Mouse (Mus musculus) heart, embryonic 13.5 days (tissue): ENCODE results near the gene Prex1. TPM values are rescaled to one million over a fixed set of nuclear protein-coding genes. Genes with fewer than 3 reads are reported as not detected.
A peak's percentile ranks its signal among the peaks of the same experiment; 100 is the strongest.

Experiments
- ATAC-seq: fragments of 200-750 bp; cut with Nextera tagmentation; 2 replicates; pipeline ENCODE4 v1.8.0; 2017; ENCODE audit warnings: moderate TSS enrichment; ENCODE audit not compliant: insufficient number of reproducible peaks, low FRiP score, low TSS enrichment; ENCODE audit errors: extremely low read depth
- H3K27ac ChIP-seq: fragments of 300-500 bp; sonication (generic); replicated peaks from 2 replicates; pipeline ENCODE4 v1.5.1; 2015; ENCODE audit warnings: moderate library complexity, mild to moderate bottlenecking, inconsistent platforms
- H3K27me3 ChIP-seq: fragments of 300-500 bp; sonication (generic); replicated peaks from 2 replicates; pipeline ENCODE4 v1.6.1; 2015; ENCODE audit warnings: mild to moderate bottlenecking, inconsistent platforms
- H3K36me3 ChIP-seq: fragments of 300-500 bp; sonication (generic); 2 replicates; pipeline ENCODE4 v1.6.1; 2015; ENCODE audit warnings: mild to moderate bottlenecking, inconsistent platforms
- H3K4me1 ChIP-seq: fragments of 300-500 bp; sonication (generic); 2 replicates; pipeline ENCODE4 v1.6.1; 2015; ENCODE audit warnings: inconsistent platforms
- H3K4me2 ChIP-seq: fragments of 300-500 bp; sonication (generic); 2 replicates; pipeline ENCODE4 v1.6.1; 2015; ENCODE audit warnings: inconsistent platforms, mild to moderate bottlenecking, moderate library complexity
- H3K4me3 ChIP-seq: fragments of 300-500 bp; sonication (generic); 2 replicates; pipeline ENCODE4 v1.5.1; 2015; ENCODE audit warnings: moderate library complexity, mild to moderate bottlenecking, inconsistent platforms
- H3K9ac ChIP-seq: fragments of 300-500 bp; sonication (generic); 2 replicates; pipeline ENCODE4 v1.6.1; 2015; ENCODE audit warnings: inconsistent platforms, mild to moderate bottlenecking, moderate library complexity
- H3K9me3 ChIP-seq: fragments of 300-500 bp; sonication (generic); 2 replicates; pipeline ENCODE4 v1.6.1; 2016; ENCODE audit warnings: inconsistent platforms
- WGBS: fragments of 180-500 bp; shearing (Covaris S2); methylation state at CpG from one replicate; pipeline ENCODE4 v1.1.7; 2015; ENCODE audit warnings: mixed read lengths; 5-methylcytosine and 5-hydroxymethylcytosine counted together
- polyA plus RNA-seq: library from polyadenylated mRNA; unstranded; fragments of >200 nt; fragmentation: Nextera tagmentation; extraction: Ambion mirVana; gene quantifications from 2 replicates; pipeline ENCODE4 v1.2.1, GENCODE M21; 2015

Gene Prex1
- polyA plus RNA-seq, 1 experiment from 2014 or later: 8.7 TPM

- Histone ChIP-seq H3K9me3 (no peaks in the 10 kb centered on the region), H3K36me3 (peaks cover 12% of the 10 kb centered on the region), H3K27me3 (no peaks in the 10 kb centered on the region), H3K27ac (no peak overlapping the region), H3K4me3 (no peak overlapping the region), H3K4me2 (no peak overlapping the region), H3K9ac (no peak overlapping the region), H3K4me1 (peaks cover 40% of the 10 kb centered on the region)
- WGBS: 40% methylated on average over 3 of the region's 3 CpGs
- ATAC-seq: no peak
Measured at GRCm38 (mm10) chr2:166703491-166703890, 10.1 kb downstream of the Prex1 start.

- H3K4me3 ChIP-seq: no peak overlapping the region
- H3K4me2 ChIP-seq: no peak overlapping the region
- H3K9ac ChIP-seq: no peak overlapping the region
- no peak overlapping the region for H3K27ac ChIP-seq
- H3K4me1 ChIP-seq: peaks cover 40% of the 10 kb centered on the region
- H3K9me3 ChIP-seq: no peaks in the 10 kb centered on the region
- peaks cover 12% of the 10 kb centered on the region for H3K36me3 ChIP-seq
- WGBS: 93% methylated on average over 2 of the region's 2 CpGs
- ATAC-seq: no peak
- H3K27me3 ChIP-seq: no peaks in the 10 kb centered on the region
Measured at GRCm38 (mm10) chr2:166702113-166702445, 11.6 kb downstream of the Prex1 start.

GRCm38 (mm10) chr2:166701248-166702112, 12.2 kb downstream of the Prex1 start:
- ATAC-seq: no peak
- peaks cover 37% of the 10 kb centered on the region for H3K4me1 ChIP-seq
- no peaks in the 10 kb centered on the region for H3K27me3 ChIP-seq
- H3K4me3 ChIP-seq: no peak overlapping the region
- no peak overlapping the region for H3K9ac ChIP-seq
- peaks cover 12% of the 10 kb centered on the region for H3K36me3 ChIP-seq
- no peak overlapping the region for H3K4me2 ChIP-seq
- H3K27ac ChIP-seq: no peak overlapping the region
- WGBS: 56% methylated on average over 23 of the region's 23 CpGs
- H3K9me3 ChIP-seq: no peaks in the 10 kb centered on the region

GRCm38 (mm10) chr2:166700732-166701131, 12.9 kb downstream of the Prex1 start:
- Histone ChIP-seq H3K9me3 (no peaks in the 10 kb centered on the region), H3K27me3 (no peaks in the 10 kb centered on the region), H3K9ac (no peak overlapping the region), H3K4me3 (no peak overlapping the region), H3K27ac (no peak overlapping the region), H3K4me1 (peaks cover 35% of the 10 kb centered on the region), H3K4me2 (no peak overlapping the region), H3K36me3 (peaks cover 12% of the 10 kb centered on the region)
- ATAC-seq: no peak
- 73% methylated on average over 13 of the region's 13 CpGs for WGBS

- 70% methylated on average over 8 of the region's 8 CpGs for WGBS
- Histone ChIP-seq H3K27me3 (no peaks in the 10 kb centered on the region), H3K27ac (no peak overlapping the region), H3K9ac (no peak overlapping the region), H3K9me3 (no peaks in the 10 kb centered on the region), H3K4me2 (no peak overlapping the region), H3K4me1 (peaks cover 35% of the 10 kb centered on the region), H3K4me3 (no peak overlapping the region), H3K36me3 (peaks cover 8% of the 10 kb centered on the region)
- ATAC-seq: no peak
Measured at GRCm38 (mm10) chr2:166700116-166700515, 13.5 kb downstream of the Prex1 start.

GRCm38 (mm10) chr2:166699552-166699951, 14.1 kb downstream of the Prex1 start:
- H3K4me2 ChIP-seq: no peak overlapping the region
- H3K27me3 ChIP-seq: no peaks in the 10 kb centered on the region
- H3K9me3 ChIP-seq: peaks cover under 1% of the 10 kb centered on the region; the same call in 1 of the 2 replicates
- no peak overlapping the region for H3K9ac ChIP-seq
- no peak overlapping the region for H3K4me3 ChIP-seq
- no peak for ATAC-seq
- H3K27ac ChIP-seq: no peak overlapping the region
- H3K4me1 ChIP-seq: peaks cover 35% of the 10 kb centered on the region
- H3K36me3 ChIP-seq: peaks cover 5% of the 10 kb centered on the region
- WGBS: 83% methylated on average over 5 of the region's 5 CpGs

GRCm38 (mm10) chr2:166694616-166695015, 19.0 kb downstream of the Prex1 start:
- Histone ChIP-seq H3K4me1 (peaks cover 13% of the 10 kb centered on the region), H3K9ac (no peak overlapping the region), H3K9me3 (peaks cover 6% of the 10 kb centered on the region; the same call in 1 of the 2 replicates), H3K36me3 (peaks cover 6% of the 10 kb centered on the region), H3K27me3 (no peaks in the 10 kb centered on the region), H3K27ac (no peak overlapping the region), H3K4me2 (no peak overlapping the region), H3K4me3 (no peak overlapping the region)
- no peak for ATAC-seq
- 80% methylated on average over 2 of the region's 2 CpGs for WGBS

- Histone ChIP-seq H3K27ac (no peak overlapping the region), H3K27me3 (no peaks in the 10 kb centered on the region), H3K4me2 (no peak overlapping the region), H3K4me1 (peaks cover 13% of the 10 kb centered on the region), H3K9me3 (peaks cover 6% of the 10 kb centered on the region; the same call in 1 of the 2 replicates), H3K4me3 (no peak overlapping the region), H3K9ac (no peak overlapping the region), H3K36me3 (peaks cover 6% of the 10 kb centered on the region)
- 64% methylated on average over 4 of the region's 4 CpGs for WGBS
- no peak for ATAC-seq
Measured at GRCm38 (mm10) chr2:166693394-166693793, 20.2 kb downstream of the Prex1 start.

GRCm38 (mm10) chr2:166691602-166692509, 21.8 kb downstream of the Prex1 start:
- H3K4me1 ChIP-seq: peaks cover 24% of the 10 kb centered on the region
- no peak overlapping the region for H3K4me2 ChIP-seq
- peaks cover 6% of the 10 kb centered on the region for H3K36me3 ChIP-seq
- H3K27ac ChIP-seq: no peak overlapping the region; the same call in 1 of the 2 replicates
- ATAC-seq: peak; percentile 24; the same call in 1 of the 2 replicates
- H3K27me3 ChIP-seq: no peaks in the 10 kb centered on the region
- H3K4me3 ChIP-seq: no peak overlapping the region
- WGBS: 59% methylated on average over 23 of the region's 23 CpGs
- peaks cover 6% of the 10 kb centered on the region; the same call in 1 of the 2 replicates for H3K9me3 ChIP-seq
- H3K9ac ChIP-seq: 0 out of 2 replicates have a peak overlapping the region, but pooled peaks have one; percentile 41

GRCm38 (mm10) chr2:166686917-166687316, 26.7 kb downstream of the Prex1 start:
- Histone ChIP-seq H3K4me2 (no peak overlapping the region), H3K4me1 (peaks cover 29% of the 10 kb centered on the region), H3K9me3 (no peaks in the 10 kb centered on the region), H3K36me3 (no peaks in the 10 kb centered on the region), H3K4me3 (no peak overlapping the region), H3K27ac (peak overlapping the region; percentile 46; the same call in 1 of the 2 replicates), H3K9ac (peak overlapping the region; percentile 34; the same call in 1 of the 2 replicates), H3K27me3 (0 out of 2 replicates have a peak, but pooled peaks cover 2% of the 10 kb centered on the region)
- no peak for ATAC-seq
- 21% methylated on average over 6 of the region's 6 CpGs for WGBS

- no peaks in the 10 kb centered on the region for H3K36me3 ChIP-seq
- 63% methylated on average over 8 of the region's 8 CpGs for WGBS
- no peak overlapping the region for H3K27ac ChIP-seq
- no peak for ATAC-seq
- no peaks in the 10 kb centered on the region for H3K9me3 ChIP-seq
- peaks cover 25% of the 10 kb centered on the region for H3K4me1 ChIP-seq
- no peak overlapping the region for H3K9ac ChIP-seq
- no peak overlapping the region for H3K4me2 ChIP-seq
- H3K4me3 ChIP-seq: no peak overlapping the region
- H3K27me3 ChIP-seq: 0 out of 2 replicates have a peak, but pooled peaks cover 2% of the 10 kb centered on the region
Measured at GRCm38 (mm10) chr2:166685824-166686223, 27.8 kb downstream of the Prex1 start.
